8 mouse cellular contexts compared by ENCODE assay signal in the genomic region with DNA sequence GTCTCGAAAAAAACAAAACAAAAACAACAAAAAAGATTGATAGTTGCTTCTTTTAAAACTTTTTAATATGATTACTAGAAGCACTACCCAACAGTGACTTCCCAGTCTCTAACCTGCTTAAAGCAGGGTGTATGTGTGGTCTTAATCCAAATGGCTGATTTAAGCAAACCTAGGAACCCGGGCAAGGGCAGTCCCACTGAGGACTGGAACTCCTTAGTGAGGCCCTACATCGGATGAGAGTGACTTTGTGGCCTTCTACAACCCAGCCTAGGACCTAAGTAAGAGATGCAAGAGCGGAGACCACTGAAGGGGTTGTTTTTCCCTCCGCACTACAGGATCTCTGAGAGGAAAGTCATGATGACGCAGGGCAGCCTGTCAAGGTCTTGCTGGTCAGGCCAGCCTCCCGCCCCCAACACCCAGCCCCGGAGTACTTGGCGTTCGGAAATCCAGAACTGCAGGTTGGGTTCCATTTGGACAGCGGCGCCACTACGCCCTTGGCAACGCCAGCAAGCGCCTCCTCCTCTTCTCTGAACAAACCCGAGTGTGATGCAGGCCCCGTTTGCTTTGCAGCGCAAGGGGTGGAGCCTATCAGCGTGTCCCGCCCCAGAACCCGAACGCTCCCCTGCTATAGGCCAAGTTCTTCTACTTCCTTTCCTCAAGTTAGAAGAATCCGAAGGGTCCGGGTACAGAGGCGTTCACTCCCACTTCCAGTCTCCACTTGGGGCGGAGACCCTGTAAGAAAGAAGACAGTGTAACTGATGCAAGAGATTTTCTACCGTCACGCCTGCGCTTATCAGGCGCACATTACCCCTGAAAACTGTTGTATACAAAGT. TPM values are rescaled to one million over a fixed set of nuclear protein-coding genes. Genes with fewer than 3 reads are reported as not detected.
DNase-seq lines count a peak whose midpoint lies in the region; ATAC-seq and TF ChIP-seq lines count a peak whose summit lies in the region.

Gene Sfxn4, minus strand, starts transcription at position 612 of the 833 bp plus-strand sequence.

- peak within 1 kb of the TSS; percentile 72 for H3K4me3 ChIP-seq in G1E (ENCODE audit: low read depth, low read length)
- H3K4me3 ChIP-seq in forebrain, embryonic 16.5 days (replicated peaks; ENCODE audit: low read length) = peak within 1 kb of the TSS; percentile 77
- peak within 1 kb of the TSS; percentile 49 for H3K4me3 ChIP-seq in lung, embryonic 15.5 days

- H3K36me3 ChIP-seq in G1E (replicated peaks) = peaks cover 34% of the 10 kb centered on the region
- no peaks in the 10 kb centered on the region for H3K36me3 ChIP-seq in forebrain, embryonic 16.5 days (ENCODE audit: control insufficient read depth, insufficient read depth)
- H3K36me3 ChIP-seq in lung, embryonic 15.5 days = peaks cover 23% of the 10 kb centered on the region

- no peaks in the 10 kb centered on the region for H3K27me3 ChIP-seq in G1E (ENCODE audit: insufficient read depth, low read length)
- no peaks in the 10 kb centered on the region for H3K27me3 ChIP-seq in forebrain, embryonic 16.5 days (replicated peaks; ENCODE audit: control insufficient read depth, insufficient read depth, low read length)
- H3K27me3 ChIP-seq in lung, embryonic 15.5 days = no peaks in the 10 kb centered on the region

- peak within 1 kb of the TSS; percentile 77 for H3K27ac ChIP-seq in forebrain, embryonic 16.5 days (ENCODE audit: low read length)
- H3K27ac ChIP-seq in lung, embryonic 15.5 days = peak within 1 kb of the TSS; percentile 56

- H3K9me3 ChIP-seq in G1E (replicated peaks) = no peaks in the 10 kb centered on the region
- no peaks in the 10 kb centered on the region for H3K9me3 ChIP-seq in forebrain, embryonic 16.5 days (ENCODE audit: control insufficient read depth, low read length)
- H3K9me3 ChIP-seq in lung, embryonic 15.5 days = no peaks in the 10 kb centered on the region

- 4% methylated on average over 30 of the region's 30 CpGs for WGBS in forebrain, embryonic 16.5 days
- WGBS in lung, embryonic 15.5 days = 3% methylated on average over 30 of the region's 30 CpGs

- H3K4me1 ChIP-seq in G1E (ENCODE audit: insufficient read depth, low read depth, low read length) = peaks cover 23% of the 10 kb centered on the region
- peaks cover 6% of the 10 kb centered on the region for H3K4me1 ChIP-seq in forebrain, embryonic 16.5 days (replicated peaks; ENCODE audit: control insufficient read depth, insufficient read depth, low read length)
- no peaks in the 10 kb centered on the region for H3K4me1 ChIP-seq in lung, embryonic 15.5 days

- peak within 1 kb of the TSS; percentile 82 for H3K4me2 ChIP-seq in forebrain, embryonic 16.5 days (ENCODE audit: low read length)
- peak within 1 kb of the TSS; percentile 62 for H3K4me2 ChIP-seq in lung, embryonic 15.5 days

- ATAC-seq in G1E (ENCODE audit: extremely low read depth, insufficient number of reproducible peaks, low FRiP score, poor library complexity, severe bottlenecking) = peak; percentile 98
- peak; percentile 100 for ATAC-seq in forebrain, embryonic 16.5 days
- ATAC-seq in lung, embryonic 15.5 days (ENCODE audit: borderline replicate concordance, extremely low read depth, low FRiP score, low TSS enrichment) = peak; percentile 99

- H3K9ac ChIP-seq in forebrain, embryonic 16.5 days (replicated peaks; ENCODE audit: low read depth, low read length) = peak within 1 kb of the TSS; percentile 75
- peak within 1 kb of the TSS; percentile 45 for H3K9ac ChIP-seq in lung, embryonic 15.5 days

- DNase-seq in G1E (ENCODE audit: low spot score) = peak; percentile 85
- peak; percentile 88 to 95 for DNase-seq in cerebellum, adult 18-20 months
- peak; percentile 91 for DNase-seq in heart, postnatal 4 days
- peak; percentile 91 to 93 for DNase-seq in layer of hippocampus, adult 8-10 months (ENCODE audit: low spot score in 2 of 2)
- peak; percentile 92 for DNase-seq in ovary, adult 18-20 months (ENCODE audit: low spot score)
- DNase-seq in thymus, postnatal 0 days (ENCODE audit: low spot score) = peak; percentile 93

- TF ChIP-seq CTCF in G1E (IDR thresholded peaks at IDR 0.05; ENCODE audit: low read depth, low read length) = no peak

RNA-seq across cellular contexts. Expression of gene Sfxn4, which starts in this region (rescaled TPM):
- total RNA-seq in G1E (2014; fragmentation: Nextera tagmentation) = 2.7 and 6.1 TPM in 2 replicates
- total RNA-seq in G1E (2017) = 0.82 and 2.0 TPM in 2 replicates
- 0.04 and 0.13 TPM in 2 replicates for polyA plus RNA-seq in G1E (2012)
- polyA plus RNA-seq in forebrain, embryonic 16.5 days (2015; fragmentation: Nextera tagmentation; extraction: Ambion mirVana) = 9.8 and 10.6 TPM in 2 replicates
- total RNA-seq in heart, postnatal 4 days (2021) = 1 to 10 TPM; 4.2 to 5.5 TPM
- 10 to 100 TPM; 14.2 to 22.2 (median 17.4) TPM for total RNA-seq in layer of hippocampus, adult 8-10 months (2022)
- polyA plus RNA-seq in lung, embryonic 15.5 days (2015; fragmentation: Nextera tagmentation; extraction: Ambion mirVana) = 6.4 and 7.1 TPM in 2 replicates
- 4.0 and 4.3 TPM in 2 replicates for polyA plus RNA-seq in thymus, postnatal 0 days (2015; fragmentation: Nextera tagmentation; extraction: Ambion mirVana)

Comparison
In these comparisons a context has a peak if more than half of its experiments do, and no peak if none do; other contexts are left out.
1. Peak in every context shown above with its lines: DNase-seq, ATAC-seq, H3K4me3 ChIP-seq and H3K27ac ChIP-seq.